Mouse (Mus musculus) adrenal gland, postnatal 4 days (tissue): Measurements from ENCODE around the gene Mboat1. TPM values are rescaled to one million over a fixed set of nuclear protein-coding genes. Genes with fewer than 3 reads are reported as not detected.

Source experiments
- DNase-seq, 2 experiments: peaks; one replicate each; pipeline ENCODE4 v3.0.0; 2021 to 2022; ENCODE audit warnings: low spot score in 2 of 2, mixed read lengths in 2 of 2
- total RNA-seq, 2 experiments: library from RNA; stranded (reverse); gene quantifications; 2 replicates each; pipeline ENCODE4 v1.2.3; 2021

Mboat1 gene
- total RNA-seq, 2 experiments from 2014 or later, result 13.1 to 15.6 TPM

DNA sequence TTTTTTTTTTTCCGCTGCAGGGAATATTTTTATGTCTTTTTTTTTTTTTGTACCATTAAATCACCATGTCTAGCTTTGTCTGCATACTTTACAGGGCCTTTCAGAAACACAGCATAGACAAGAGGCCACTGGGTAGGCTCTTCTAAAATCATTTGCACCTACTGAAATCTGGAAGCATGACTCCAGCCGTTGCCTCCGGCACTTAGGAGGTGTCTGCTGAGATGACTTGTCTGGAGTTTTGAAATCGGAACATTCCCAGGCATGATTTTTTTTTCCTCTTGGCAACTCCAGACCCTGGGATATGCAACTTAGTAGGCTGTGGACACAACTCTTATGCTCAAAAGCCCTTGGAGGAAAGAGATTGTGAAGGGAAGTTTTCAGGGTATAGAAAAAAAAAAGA lies 109.3 kb downstream of the Mboat1 start:
- DNase-seq, result no peak

DNA sequence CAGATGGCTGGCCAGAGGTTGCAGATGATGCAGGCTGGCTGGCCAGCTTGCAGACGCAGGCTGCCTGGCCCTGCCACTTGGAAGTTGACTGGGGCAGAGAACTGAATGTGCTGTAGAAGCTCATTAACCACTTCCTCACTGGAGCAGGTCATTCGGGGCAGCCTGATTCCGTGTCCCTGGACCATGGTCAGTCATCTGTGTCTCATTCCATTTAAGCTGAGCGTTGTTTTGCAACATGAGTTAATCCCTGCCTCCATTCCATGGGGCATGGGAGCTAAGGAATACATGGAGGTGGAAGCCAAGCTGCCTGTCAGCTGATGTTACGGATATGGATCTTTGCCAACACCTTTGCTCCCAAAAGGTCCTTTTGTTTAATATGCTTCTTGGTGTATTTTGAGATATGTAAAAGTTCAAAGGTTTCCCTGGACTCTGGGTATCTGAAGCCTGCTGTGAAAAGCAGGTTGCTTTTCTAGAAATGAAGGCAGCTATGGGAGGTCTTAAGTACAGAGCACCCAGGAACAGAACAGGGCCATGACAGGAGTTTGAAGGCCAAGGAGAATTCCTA lies 114.1 kb downstream of the Mboat1 start:
- no peak for DNase-seq

DNA sequence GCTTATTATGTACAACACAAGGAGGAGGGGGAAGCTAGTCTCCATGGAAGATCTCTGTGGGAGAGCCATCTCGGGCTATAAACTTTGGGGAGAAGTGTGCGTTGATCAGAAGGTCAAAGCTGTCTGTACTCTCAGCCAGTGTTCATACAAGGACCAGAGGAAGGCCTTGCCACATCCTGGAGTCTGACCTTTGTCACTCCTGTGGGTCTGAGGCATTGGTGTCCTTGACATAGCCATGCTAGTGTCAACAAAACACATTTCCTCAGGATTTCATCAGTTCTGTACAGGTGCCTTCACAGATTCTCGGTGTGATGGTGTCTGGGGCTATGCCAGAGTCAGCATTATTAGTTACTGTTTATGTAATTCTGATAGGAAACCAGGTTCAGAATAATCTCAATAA lies 115.1 kb downstream of the Mboat1 start:
- DNase-seq, result no peak

DNA sequence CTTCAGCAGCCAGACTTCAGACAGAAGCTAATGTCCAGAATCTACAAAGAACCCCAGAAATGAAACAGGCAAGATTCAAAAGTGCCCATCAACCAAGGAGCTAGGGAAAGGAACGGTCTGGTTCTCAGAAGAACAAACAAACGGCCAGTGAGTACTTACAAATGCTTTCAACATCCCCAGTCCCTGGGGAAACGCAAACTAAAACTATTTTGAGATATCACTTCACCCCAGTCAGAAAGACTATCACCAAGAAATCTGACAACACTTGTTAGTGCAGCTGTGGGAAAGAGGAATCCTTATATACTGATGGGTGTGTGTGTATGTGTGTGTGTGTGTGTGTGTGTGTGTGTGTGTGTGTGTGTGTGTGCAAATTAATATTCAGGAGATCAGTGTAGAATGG lies 116.4 kb downstream of the Mboat1 start:
- DNase-seq, result no peak

DNA sequence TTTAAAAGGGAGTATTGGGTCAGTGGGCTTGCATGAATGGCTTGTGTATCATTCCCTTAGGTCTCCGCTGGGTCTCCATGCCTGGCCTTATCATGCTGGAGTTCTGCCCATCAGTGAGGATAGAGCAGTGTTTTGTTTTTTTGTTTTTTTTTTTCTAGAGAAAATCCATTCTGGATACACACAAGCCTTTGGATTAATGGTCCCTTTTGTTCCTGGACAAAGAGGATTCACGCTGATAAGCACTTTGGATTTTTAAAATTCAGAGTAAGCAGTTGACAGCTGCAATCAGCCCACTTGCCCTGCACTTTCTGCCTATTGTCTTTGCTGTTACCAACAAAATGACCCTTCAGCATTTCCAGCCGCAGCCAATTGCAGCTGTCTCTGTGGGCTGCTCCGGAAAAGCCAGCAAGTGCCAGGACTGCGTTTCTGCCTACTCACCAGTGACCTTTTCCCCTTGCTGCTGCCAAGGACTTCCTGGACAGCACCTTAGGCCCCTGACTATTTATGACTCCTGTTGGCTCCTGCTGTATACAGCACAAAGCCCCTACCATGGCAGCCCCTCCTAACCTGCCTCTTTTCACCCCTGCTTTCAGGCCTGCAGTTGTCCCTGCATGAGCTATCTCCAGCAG lies 117.5 kb downstream of the Mboat1 start:
- DNase-seq, result no peak

DNA sequence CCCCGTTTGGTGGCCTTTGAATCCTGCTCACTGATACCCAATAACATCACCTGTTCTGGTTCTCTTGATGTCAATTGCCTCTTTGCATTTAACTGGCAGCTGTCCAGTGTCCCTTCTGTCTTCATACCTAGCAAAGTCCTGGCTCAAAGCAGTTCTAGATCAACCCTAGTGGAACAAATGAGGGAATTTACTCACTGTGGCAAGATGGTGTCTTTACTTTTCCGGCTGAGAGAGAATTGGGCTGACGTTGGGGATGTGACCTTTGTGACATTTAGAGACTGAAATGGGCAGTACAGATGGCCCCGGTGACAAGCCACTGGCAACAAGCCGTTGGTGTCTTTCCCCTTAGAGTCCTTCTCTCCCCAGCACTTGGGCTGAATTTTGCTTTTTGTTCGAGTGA lies 118.1 kb downstream of the Mboat1 start:
- no peak for DNase-seq

DNA sequence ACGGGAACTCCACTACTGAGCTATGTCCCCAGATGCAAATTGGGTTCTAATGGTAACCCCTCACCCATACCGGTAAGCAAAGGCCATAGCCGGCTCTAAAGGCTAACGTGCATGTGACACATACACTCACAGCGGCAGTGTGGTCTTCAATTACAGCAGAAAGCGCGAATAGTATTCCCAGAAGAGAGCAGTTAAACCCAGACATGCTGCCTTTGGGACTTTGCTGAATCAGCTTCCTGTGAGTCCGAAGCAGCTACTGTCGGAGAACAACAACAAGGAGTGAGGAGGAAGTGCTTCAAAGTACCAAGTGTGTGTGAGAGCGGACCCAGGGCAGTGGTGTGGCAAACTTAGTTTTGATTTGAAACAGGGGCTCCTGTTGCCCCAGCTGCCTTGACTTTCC lies 122.5 kb downstream of the Mboat1 start:
- no peak for DNase-seq

DNA sequence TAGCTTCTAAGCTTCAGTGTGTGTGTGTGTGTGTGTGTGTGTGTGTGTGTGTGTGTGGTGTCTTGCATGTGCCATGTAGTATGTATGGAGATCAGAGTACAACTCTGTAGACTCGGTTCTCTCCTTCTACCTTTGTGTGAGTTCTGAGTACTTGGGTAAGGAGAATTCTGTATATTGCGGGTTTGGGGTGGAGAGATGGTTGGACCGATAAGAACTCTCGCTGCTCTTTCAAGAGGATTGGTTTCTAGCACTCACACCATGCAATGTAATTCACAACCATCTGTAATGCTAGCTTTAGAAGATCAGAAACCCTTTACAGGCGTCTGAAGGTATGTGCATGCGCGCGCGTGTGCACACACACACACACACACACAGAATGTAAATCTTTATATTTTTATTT lies 123.0 kb downstream of the Mboat1 start:
- DNase-seq, result no peak

DNA sequence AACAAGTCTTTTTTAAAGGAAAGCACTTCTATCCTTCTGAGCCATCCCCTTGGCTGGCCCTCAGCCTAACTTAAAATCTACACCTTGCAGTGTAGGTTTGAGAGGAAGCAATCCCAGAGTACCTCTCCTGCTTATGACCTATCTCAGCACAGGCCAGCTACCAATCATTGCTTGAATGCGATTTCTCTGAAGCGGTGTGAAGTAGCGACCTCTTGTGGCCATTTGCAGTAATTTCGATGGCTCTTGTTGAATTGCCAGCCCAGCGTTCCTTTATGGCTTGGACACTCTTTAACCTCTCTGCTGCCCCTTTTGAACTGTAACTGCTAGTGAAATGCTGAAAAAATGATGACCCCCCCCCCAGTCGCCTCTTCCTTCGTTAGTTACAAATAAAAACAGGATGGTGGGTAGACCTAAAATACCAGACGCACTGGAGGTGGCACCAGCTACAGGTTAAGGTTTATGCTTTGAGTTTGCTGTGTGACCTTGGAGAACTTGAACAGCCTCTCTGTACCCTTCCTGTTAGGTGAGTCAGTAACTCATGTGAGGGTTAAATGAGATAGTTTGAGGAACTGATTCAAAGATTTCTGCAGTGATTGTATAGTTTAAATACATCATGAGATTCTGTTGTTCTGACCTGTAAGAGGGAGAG lies 123.7 kb downstream of the Mboat1 start:
- DNase-seq, result peak; percentile 31 to 40

DNA sequence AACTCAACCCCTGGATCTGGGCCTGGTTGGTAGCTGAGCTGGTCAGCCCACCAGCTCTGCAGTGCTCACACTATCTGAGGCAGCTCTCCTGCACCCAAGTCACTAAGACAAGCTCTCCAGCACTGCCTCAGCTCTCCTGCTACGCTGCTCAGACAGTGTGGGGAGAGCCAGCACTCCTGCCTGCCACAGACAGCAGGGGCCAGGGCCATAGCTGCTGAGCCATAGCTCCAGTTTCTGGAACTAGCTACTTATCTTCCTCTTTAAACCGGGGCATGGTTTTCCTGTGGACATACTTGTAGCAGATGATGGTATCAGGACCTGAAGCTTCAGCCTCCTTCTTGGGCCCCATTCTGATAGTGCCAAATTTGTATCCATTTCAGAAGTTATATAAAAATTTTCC lies 127.4 kb downstream of the Mboat1 start:
- DNase-seq, result no peak

DNA sequence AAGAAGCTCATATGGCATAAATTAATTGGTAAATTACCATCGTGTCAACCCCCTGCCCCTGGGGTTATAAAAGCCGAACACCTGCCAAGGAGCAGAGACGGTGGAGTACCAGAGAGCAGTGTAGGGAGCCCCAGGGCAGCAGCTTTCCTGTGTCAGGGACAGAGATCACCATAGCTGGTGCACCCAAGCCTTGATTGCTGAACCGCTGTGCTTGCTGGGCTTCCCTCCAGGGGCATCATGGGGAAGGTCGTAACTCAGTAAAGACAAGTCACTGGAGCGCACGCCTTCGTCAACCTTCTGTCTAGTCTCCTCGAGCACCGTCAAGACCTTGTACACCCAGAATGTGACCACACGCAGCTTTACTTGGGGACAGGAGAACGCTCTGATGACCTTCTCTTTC lies 128.0 kb downstream of the Mboat1 start:
- DNase-seq, result no peak

DNA sequence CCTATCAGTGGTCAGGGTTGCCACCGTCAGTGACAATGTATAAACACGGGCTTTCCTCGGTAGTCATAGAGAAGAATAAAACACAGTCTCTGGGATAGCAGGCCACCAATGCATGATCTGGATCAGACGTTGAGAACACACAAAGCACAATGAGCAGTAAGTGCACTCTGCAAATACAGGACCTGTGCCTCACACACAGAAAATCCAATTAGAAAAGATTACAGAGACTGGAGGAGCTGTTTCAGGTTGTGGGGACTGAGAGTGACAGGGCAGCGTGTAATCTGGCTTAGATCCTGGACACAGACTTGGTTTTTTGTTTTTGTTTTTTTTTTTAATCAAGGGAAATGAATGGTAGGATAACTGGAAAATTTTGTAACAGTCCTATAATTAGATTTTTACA lies 128.5 kb downstream of the Mboat1 start:
- no peak for DNase-seq

DNA sequence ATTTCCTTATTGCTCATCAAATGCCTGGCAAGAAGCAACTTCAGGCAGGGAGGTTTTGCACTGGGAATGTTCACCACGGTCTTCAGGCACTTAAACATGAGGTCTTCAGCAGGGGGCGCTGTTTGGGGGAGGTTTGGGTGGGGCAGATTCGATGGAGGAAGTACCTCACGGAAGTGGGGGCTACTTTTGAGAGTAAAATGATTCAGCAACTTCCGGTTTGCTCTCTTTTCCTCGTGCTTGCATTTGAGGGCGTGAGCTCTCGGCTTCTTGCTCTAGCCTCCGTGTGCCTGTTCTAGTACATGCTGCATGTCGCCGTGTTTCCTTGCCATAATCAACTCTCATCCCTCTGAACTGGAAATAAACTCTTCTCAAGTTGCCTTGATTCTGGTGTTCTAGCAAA lies 129.7 kb downstream of the Mboat1 start:
- no peak for DNase-seq

DNA sequence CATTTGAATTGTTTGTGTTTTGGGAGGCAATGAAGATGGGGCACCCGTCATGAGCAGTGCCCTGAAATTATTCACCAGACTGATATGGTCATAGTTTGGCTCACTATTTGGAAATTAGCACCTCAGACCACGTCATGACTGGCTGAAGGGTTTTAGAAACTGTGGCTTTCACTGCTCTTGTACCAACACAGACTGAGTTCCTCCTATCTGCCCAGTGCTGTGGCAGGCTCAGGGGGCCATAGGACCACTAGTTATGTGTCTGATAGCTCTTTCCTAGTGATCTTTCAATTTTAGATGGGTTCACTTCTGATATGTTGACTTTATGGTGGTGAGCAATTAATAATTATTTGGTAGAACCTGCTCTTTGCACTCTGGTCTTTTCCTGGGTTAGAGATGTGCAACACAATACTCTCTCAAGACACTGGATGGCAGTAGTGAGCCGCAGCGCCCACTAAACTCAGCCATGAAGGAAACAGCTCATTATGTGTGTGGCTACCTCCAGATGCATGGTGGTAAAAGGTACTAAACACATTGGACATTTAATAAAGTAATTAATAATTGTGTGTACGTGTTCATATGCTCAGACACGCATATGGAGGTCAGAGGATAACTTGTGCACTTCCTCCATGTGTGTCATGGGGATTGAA lies 135.9 kb downstream of the Mboat1 start:
- no peak for DNase-seq

Other genes with a start within 250 kb of the Mboat1 start
- gene E2f3, start 150.4 kb upstream of the Mboat1 start, total RNA-seq, result 10 to 100 TPM; 17.2 to 20.3 TPM
- gene Agtr1a, start 200.0 kb downstream of the Mboat1 start, total RNA-seq, result 100 to 1,000 TPM; 151 to 162 TPM